Mouse (Mus musculus): Measurements from ENCODE around the gene Gabrr1. TPM values are rescaled to one million over a fixed set of nuclear protein-coding genes. Genes with fewer than 3 reads are reported as not detected.

Gene Gabrr1
- polyA plus RNA-seq, 1 experiment = 0.27 TPM

DNA sequence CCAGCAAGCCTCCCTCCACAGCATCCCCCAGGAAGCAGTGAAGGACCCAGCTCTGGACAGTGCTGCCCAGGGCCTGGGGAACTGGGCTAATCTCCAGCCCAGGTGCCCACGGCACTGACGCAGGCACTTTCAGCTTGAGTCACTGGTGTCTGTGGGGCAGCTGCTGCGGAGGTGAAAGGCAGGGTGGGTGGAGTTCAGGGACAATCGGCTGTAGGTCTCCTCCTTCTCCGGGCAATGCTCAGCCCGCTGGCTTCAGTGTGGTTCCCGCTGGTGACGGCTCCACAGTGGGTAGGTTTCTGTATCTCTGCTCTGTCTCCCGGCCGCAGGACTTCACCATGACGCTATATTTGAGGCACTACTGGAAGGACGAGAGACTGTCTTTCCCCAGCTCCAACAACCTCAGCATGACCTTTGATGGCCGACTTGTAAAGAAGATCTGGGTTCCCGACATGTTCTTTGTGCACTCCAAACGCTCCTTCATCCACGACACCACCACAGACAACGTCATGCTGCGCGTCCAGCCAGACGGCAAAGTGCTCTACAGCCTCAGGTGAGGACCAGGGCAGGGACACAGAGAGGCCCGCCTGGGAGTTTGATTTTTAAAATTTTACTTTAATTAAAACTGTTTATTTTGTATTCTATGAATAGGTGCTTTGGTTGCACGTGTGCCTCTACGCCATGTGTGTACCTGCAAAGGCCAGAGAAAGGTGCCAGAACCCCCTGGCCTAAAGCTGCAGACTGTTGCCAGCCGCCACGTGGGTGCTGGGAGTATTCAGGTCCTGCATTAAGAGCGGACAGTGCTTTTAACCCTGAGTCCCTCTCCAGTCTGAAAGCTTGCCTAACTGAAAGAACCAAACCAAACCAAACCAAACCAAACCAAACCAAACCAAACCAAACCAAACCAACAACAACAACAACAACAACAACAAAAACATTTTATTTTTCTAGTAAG lies 20.0 kb downstream of the Gabrr1 start:
- no peak for TF ChIP-seq CTCF (IDR thresholded peaks at IDR 0.05; ENCODE audit: borderline replicate concordance, extremely low read depth, insufficient read depth, insufficient read length)
- no peak for TF ChIP-seq POLR2A (IDR thresholded peaks at IDR 0.05; ENCODE audit: borderline replicate concordance, extremely low read depth, insufficient read depth, insufficient read length, poor library complexity, severe bottlenecking)
- DNase-seq (ENCODE audit: low read depth) = no peak

DNA sequence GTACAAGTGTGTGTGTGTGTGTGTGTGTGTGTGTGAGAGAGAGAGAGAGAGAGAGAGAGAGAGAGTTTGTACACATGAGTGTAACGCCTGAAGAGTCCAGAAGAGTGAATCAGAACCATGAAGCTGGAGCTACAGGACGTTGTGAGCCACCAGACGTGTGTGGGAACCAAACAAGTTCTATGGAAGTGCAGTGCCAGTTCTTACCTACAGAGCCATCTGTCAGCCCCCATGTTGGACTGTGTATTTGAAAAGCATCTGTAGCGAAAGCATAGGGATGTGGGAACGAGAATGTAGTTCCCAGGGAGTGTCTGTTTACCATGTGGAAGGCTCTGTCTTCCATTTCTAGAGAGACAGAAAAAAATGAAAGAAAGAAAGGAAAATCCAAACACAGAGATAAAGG lies 51.2 kb downstream of the Gabrr1 start:
- TF ChIP-seq CTCF (IDR thresholded peaks at IDR 0.05; ENCODE audit: borderline replicate concordance, extremely low read depth, insufficient read depth, insufficient read length) (no peak), POLR2A (IDR thresholded peaks at IDR 0.05; ENCODE audit: borderline replicate concordance, extremely low read depth, insufficient read depth, insufficient read length, poor library complexity, severe bottlenecking) (no peak)

DNA sequence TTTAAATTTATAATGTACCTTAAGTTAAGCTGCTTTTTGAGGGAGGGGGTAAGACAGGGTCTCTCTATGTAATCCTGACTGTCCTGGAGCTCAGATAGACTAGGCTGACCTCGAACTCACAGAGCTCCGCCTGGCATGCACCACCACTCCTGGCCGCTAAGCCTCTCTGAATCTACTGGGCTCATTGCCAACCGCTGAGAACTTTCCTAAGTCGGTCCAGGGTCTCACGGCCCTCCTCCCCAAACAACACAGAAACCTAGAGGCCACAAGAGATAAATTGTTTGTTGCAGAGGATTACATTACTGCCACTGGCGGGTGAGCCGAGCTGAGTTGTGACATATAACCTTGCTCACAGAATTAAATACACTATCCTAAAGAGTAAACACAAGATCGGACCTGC lies 55.8 kb downstream of the Gabrr1 start:
- TF ChIP-seq POLR2A (IDR thresholded peaks at IDR 0.05; ENCODE audit: borderline replicate concordance, extremely low read depth, insufficient read depth, insufficient read length, poor library complexity, severe bottlenecking) (no peak), CTCF (IDR thresholded peaks at IDR 0.05; ENCODE audit: borderline replicate concordance, extremely low read depth, insufficient read depth, insufficient read length) (peak; percentile 46; the same call in 1 of the 2 replicates)
- peak; percentile 84 for DNase-seq (ENCODE audit: low read depth)

More for the DNA sequence above, 51.2 kb downstream of the Gabrr1 start:
- DNase-seq (ENCODE audit: low read depth) = no peak

DNA sequence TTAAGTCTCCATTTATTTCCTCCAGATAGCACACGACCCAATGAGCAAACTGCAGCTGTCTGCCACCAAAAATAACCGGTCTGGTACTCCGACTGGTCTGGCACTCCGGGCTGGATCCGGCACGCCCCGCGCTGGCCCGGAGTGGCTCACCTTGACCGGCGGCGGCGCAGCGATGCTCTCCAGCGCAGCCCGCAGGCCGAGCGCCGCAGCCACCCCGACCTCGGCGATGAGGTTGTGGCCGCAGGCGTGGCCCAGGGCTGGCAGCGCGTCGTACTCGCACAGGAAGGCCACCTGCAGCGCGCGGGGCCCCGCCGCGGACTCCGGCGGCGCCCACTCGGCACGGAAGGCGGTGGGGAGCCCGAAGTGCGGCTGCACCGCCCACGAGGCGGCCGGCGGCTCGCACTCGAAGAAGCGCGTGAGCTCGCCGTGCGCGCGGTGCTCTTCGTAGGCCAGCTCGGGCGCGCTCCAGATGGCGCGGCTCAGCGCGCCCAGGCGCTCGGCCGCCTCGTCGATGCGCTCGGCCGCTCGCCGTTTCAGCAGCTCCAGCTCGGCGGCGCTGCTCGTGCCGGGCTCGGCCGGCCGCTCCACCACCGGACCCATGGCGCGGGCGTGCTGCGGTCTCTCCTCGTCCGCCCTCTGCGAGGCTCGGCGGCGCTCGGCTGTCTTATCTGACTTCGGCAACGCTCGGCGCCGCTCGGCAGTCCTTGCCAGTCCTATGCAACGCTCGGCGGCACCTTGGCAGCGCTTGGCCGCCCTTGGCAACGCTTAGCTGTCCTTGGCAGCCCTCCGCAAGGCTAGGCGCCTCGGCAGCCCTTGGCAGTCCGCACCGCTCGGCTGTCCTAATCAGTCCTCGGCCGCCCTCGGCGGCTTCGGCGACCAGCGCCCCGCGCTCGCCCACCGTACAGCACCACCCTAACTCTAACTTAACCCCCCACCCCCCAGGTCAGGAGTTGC lies 56.7 kb downstream of the Gabrr1 start:
- DNase-seq (ENCODE audit: low read depth) = peak; percentile 97

DNA sequence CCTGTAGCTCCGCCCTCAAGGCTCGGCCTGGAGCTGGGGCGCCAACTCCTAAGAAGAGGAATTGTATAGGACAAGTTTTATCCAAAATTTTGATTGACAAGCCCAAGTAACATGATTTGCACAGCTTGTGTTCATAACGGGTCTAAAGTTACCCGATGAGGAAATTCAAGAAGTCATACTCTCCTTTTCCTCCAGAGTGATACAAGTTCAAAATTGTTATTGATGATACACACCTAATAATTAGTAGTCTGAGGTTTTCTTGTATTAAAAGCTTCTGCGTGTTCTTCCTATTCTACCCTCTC lies 57.4 kb downstream of the Gabrr1 start, which contains the start of gene Pm20d2:
Gene Pm20d2, minus strand, starts transcription at position 3 of the 302 bp plus-strand sequence.
- TF ChIP-seq CTCF (IDR thresholded peaks at IDR 0.05; ENCODE audit: borderline replicate concordance, extremely low read depth, insufficient read depth, insufficient read length) = no peak
- no peak for TF ChIP-seq POLR2A (IDR thresholded peaks at IDR 0.05; ENCODE audit: borderline replicate concordance, extremely low read depth, insufficient read depth, insufficient read length, poor library complexity, severe bottlenecking)
- no peak for DNase-seq (ENCODE audit: low read depth)

More for the DNA sequence above, 56.7 kb downstream of the Gabrr1 start:
- no peak; the same call in 1 of the 2 replicates for TF ChIP-seq POLR2A (IDR thresholded peaks at IDR 0.05; ENCODE audit: borderline replicate concordance, extremely low read depth, insufficient read depth, insufficient read length, poor library complexity, severe bottlenecking)
- TF ChIP-seq CTCF (IDR thresholded peaks at IDR 0.05; ENCODE audit: borderline replicate concordance, extremely low read depth, insufficient read depth, insufficient read length) = peak; percentile 19; the same call in 1 of the 2 replicates

DNA sequence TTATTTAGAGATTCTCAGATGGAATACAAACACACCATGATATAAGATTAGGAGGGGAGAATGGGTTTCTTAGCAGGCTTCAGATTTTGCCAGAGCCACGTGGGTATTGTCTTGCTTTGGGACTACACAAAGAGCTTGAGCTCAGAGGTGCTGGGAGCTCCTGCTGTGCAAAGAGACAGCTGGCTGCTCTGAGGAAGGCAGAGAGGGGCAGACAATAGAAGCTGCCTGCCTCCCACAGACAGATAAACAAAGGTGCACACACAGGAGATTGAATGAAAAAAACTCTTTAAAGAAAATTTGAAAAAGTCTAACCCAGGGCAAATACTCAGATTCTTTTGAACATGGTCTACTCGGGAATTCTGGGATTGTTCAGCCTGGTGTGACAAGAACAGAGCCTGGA lies 65.8 kb downstream of the Gabrr1 start:
- no peak for TF ChIP-seq POLR2A (IDR thresholded peaks at IDR 0.05; ENCODE audit: borderline replicate concordance, extremely low read depth, insufficient read depth, insufficient read length, poor library complexity, severe bottlenecking)
- no peak for TF ChIP-seq CTCF (IDR thresholded peaks at IDR 0.05; ENCODE audit: borderline replicate concordance, extremely low read depth, insufficient read depth, insufficient read length)
- peak; percentile 23 for DNase-seq (ENCODE audit: low read depth)

DNA sequence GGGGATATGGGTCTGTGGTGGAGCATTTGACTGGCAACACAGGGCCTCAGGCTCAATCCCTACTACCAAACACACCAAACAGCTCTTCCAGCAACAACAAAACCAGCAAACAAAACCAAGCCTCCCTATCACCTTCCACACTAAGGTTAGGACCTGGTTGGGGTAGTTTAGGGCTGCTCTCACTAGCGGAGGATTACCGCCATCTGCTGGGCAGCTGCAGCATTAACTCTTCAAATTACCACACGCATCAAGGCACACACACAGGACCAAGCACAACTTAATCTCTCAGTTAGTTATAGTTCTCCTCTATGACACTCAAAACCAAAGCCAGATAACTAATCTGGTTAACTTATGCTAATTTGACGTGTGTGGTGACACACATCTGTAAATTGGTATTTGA lies 72.4 kb downstream of the Gabrr1 start:
- DNase-seq (ENCODE audit: low read depth) = peak; percentile 70
- TF ChIP-seq CTCF (IDR thresholded peaks at IDR 0.05; ENCODE audit: borderline replicate concordance, extremely low read depth, insufficient read depth, insufficient read length) (peak; percentile 79), POLR2A (IDR thresholded peaks at IDR 0.05; ENCODE audit: borderline replicate concordance, extremely low read depth, insufficient read depth, insufficient read length, poor library complexity, severe bottlenecking) (no peak)

DNA sequence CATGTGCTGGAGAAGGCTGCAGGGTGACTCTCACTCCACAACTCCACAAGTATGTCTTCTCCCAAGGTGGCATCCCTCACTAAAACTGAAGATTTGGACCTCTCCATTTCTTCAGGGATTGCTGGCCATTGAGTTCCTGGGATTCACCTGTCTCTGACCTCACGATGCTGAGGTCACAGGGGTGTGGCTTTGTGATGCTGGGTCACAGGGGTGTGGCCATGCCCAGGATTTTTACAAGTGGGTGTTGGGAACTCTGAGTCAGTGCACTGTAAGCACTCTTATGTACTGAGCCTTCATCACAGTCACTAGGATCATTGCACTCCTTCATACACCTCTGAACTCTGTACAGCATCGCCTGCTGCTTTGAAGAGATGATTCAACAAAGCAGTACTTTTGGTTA lies 75.2 kb downstream of the Gabrr1 start:
- TF ChIP-seq POLR2A (IDR thresholded peaks at IDR 0.05; ENCODE audit: borderline replicate concordance, extremely low read depth, insufficient read depth, insufficient read length, poor library complexity, severe bottlenecking) = no peak
- TF ChIP-seq CTCF (IDR thresholded peaks at IDR 0.05; ENCODE audit: borderline replicate concordance, extremely low read depth, insufficient read depth, insufficient read length) = no peak

DNA sequence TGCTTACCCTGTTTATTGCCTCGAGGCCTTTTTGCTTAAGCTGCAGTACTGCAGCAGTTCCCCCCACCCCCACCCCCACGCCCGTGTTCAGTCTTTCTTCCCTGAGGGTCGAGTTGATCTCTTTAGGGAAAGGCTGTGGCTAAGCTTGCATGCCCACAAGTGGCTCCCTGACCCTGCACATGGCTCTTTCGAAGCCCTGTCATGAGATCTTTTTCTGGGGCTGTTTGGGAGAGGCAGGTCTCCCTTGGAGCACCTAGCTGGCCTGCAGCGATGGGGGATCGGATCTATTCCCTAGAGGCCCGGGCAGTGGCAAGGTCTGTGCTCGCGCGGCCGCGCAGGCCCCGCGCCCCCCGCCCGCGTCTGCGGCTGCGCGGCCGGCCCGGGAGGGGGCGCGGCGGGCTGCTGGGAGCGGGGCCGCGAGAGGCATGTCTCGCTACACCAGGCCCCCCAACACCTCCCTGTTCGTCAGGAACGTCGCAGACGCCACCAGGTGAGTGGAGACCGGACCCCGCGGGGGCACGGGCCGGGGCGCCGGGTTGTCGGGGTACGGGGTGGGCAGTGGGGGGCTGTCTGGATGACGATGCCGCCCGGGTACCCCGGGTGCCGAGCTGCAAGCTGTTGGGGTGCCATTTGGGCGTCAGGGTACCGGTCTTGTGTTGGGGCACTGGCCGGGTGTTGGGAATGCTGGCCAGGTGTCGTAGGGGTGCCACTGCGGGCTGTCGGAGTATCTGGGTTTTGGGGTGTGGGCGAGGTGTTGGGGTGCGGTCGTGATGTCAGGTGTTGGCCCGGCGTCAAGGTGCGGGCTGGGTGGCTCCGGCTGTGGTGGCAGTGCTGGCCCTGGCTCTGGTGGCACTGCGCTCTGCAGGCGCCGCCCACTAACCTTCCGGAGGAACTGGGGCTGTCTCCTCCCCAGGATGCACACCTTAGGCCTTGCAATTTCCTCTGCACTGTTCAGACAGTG lies 76.8 kb downstream of the Gabrr1 start, which contains the start of gene Srsf12:
Gene Srsf12, plus strand, starts transcription at position 111 of the 961 bp plus-strand sequence.
- DNase-seq (ENCODE audit: low read depth) = peak; percentile 69
- no peak for TF ChIP-seq CTCF (IDR thresholded peaks at IDR 0.05; ENCODE audit: borderline replicate concordance, extremely low read depth, insufficient read depth, insufficient read length)
- peak; percentile 34; the same call in 1 of the 2 replicates for TF ChIP-seq POLR2A (IDR thresholded peaks at IDR 0.05; ENCODE audit: borderline replicate concordance, extremely low read depth, insufficient read depth, insufficient read length, poor library complexity, severe bottlenecking)

More for the DNA sequence above, 75.2 kb downstream of the Gabrr1 start:
- DNase-seq (ENCODE audit: low read depth) = no peak

Other genes starting within 250 kb of the Gabrr1 start
- gene Ankrd6, start 181.7 kb upstream of the Gabrr1 start, polyA plus RNA-seq (2012; rRNA removed) = 11.6 and 19.1 TPM in 2 replicates
- gene Rragd, start 149.5 kb upstream of the Gabrr1 start, polyA plus RNA-seq (2012; rRNA removed) = 20.4 and 27.0 TPM in 2 replicates
- 36.6 and 46.6 TPM in 2 replicates for gene Ube2j1, start 101.1 kb upstream of the Gabrr1 start, polyA plus RNA-seq (2012; rRNA removed)
- gene Gabrr2, start 69.5 kb upstream of the Gabrr1 start, polyA plus RNA-seq (2012; rRNA removed) = 0.59 and 0.98 TPM in 2 replicates
- gene Pm20d2, start 57.2 kb downstream of the Gabrr1 start, polyA plus RNA-seq (2012; rRNA removed) = 3.4 and 4.0 TPM in 2 replicates
- gene Srsf12, start 76.5 kb downstream of the Gabrr1 start, polyA plus RNA-seq (2012; rRNA removed) = 22.0 and 34.0 TPM in 2 replicates
- 54.0 and 61.3 TPM in 2 replicates for gene Pnrc1, start 157.6 kb downstream of the Gabrr1 start, polyA plus RNA-seq (2012; rRNA removed)
- gene Rngtt, start 177.8 kb downstream of the Gabrr1 start, polyA plus RNA-seq (2012; rRNA removed) = 10.4 and 15.0 TPM in 2 replicates

Measured in brain, embryonic 14.5 days (tissue).